Mouse (Mus musculus): ENCODE results near the gene Dcaf7. TPM values are rescaled to one million over a fixed set of nuclear protein-coding genes. Genes with fewer than 3 reads are reported as not detected.
A peak's percentile ranks its signal among the peaks of the same experiment; 100 is the strongest.

Gene Dcaf7
- total RNA-seq, 2 experiments from 2014 or later = 53.7 to 58.7 TPM

- no peak for DNase-seq
These were observed 7.7 kb downstream of the Dcaf7 start for GRCm38 (mm10) chr11:106044349-106044748.

- DNase-seq = no peak
These were observed 8.6 kb downstream of the Dcaf7 start for GRCm38 (mm10) chr11:106045256-106045655.

GRCm38 (mm10) chr11:106045780-106046179 lies 9.1 kb downstream of the Dcaf7 start:
- no peak for DNase-seq

GRCm38 (mm10) chr11:106046584-106046983 lies 9.9 kb downstream of the Dcaf7 start:
- no peak for DNase-seq

GRCm38 (mm10) chr11:106053921-106054320 lies 17.2 kb downstream of the Dcaf7 start:
- DNase-seq = no peak

- DNase-seq = no peak
These were observed 17.9 kb downstream of the Dcaf7 start for GRCm38 (mm10) chr11:106054600-106054999.

- peak; percentile 41 to 48 for DNase-seq
These were observed 18.7 kb downstream of the Dcaf7 start for GRCm38 (mm10) chr11:106055341-106055740.

- no peak for DNase-seq
These were observed 20.3 kb downstream of the Dcaf7 start for GRCm38 (mm10) chr11:106056819-106057491.

- no peak for DNase-seq
These were observed 21.3 kb downstream of the Dcaf7 start for GRCm38 (mm10) chr11:106058020-106058419.

GRCm38 (mm10) chr11:106060549-106060948 lies 23.9 kb downstream of the Dcaf7 start:
- no peak for DNase-seq

- DNase-seq = no peak
These were observed 24.6 kb downstream of the Dcaf7 start for GRCm38 (mm10) chr11:106061311-106061710.

- DNase-seq = no peak
These were observed 27.1 kb downstream of the Dcaf7 start for GRCm38 (mm10) chr11:106063756-106064155.

- no peak for DNase-seq
These were observed 28.6 kb downstream of the Dcaf7 start for GRCm38 (mm10) chr11:106065073-106065922.

- DNase-seq = peak; percentile 95 to 96
These were observed 29.4 kb downstream of the Dcaf7 start, which contains the start of gene Taco1 for GRCm38 (mm10) chr11:106065923-106066571. TSS of gene Taco1 (plus strand) at chr11:106066061.

GRCm38 (mm10) chr11:106066616-106067015 lies 29.9 kb downstream of the Dcaf7 start:
- peak; percentile 29 to 56 for DNase-seq

- DNase-seq = no peak
These were observed 37.1 kb downstream of the Dcaf7 start for GRCm38 (mm10) chr11:106073774-106074173.

GRCm38 (mm10) chr11:106076321-106076720 lies 39.6 kb downstream of the Dcaf7 start:
- peak; percentile 79 to 89 for DNase-seq

- peak; percentile 99 for DNase-seq
These were observed 47.3 kb downstream of the Dcaf7 start, which contains the start of gene Map3k3 for GRCm38 (mm10) chr11:106083708-106084701. TSS of gene Map3k3 (plus strand) at chr11:106084613.

- DNase-seq = peak; percentile 89 to 91
These were observed 48.4 kb downstream of the Dcaf7 start for GRCm38 (mm10) chr11:106084911-106085561.

- no peak for DNase-seq
These were observed 61.6 kb downstream of the Dcaf7 start for GRCm38 (mm10) chr11:106098223-106098622.

- no peak for DNase-seq
These were observed 66.2 kb downstream of the Dcaf7 start for GRCm38 (mm10) chr11:106102866-106103265.

All from adrenal gland, postnatal 36 days (tissue).